8 mouse cellular contexts compared by ENCODE assay signal in genomic region chr13:34076561-34077491, GRCm38 (mm10). TPM values are rescaled to one million over a fixed set of nuclear protein-coding genes. Genes with fewer than 3 reads are reported as not detected.
A peak's percentile ranks its signal among the peaks of the same experiment; 100 is the strongest.
DNase-seq lines count a peak whose midpoint lies in the region; ATAC-seq and TF ChIP-seq lines count a peak whose summit lies in the region.

No protein-coding gene starts in this region.

- 42% methylated on average over 20 of the region's 20 CpGs for WGBS in embryonic facial prominence, embryonic 15.5 days
- WGBS in heart, postnatal 0 days: 47% methylated on average over 20 of the region's 20 CpGs
- WGBS in small intestine, adult 2 months: 48% methylated on average over 20 of the region's 20 CpGs

- 0 out of 2 replicates have a peak, but pooled peaks cover 4% of the 10 kb centered on the region for H3K36me3 ChIP-seq in embryonic facial prominence, embryonic 15.5 days
- peaks cover 14% of the 10 kb centered on the region; the same call in 1 of the 2 replicates for H3K36me3 ChIP-seq in heart, postnatal 0 days (replicated peaks; ENCODE audit: control insufficient read depth, insufficient read depth, low read length)
- H3K36me3 ChIP-seq in small intestine, adult 2 months (ENCODE audit: control insufficient read depth, insufficient read depth, low read length): peaks cover 3% of the 10 kb centered on the region; the same call in 1 of the 2 replicates

- no peaks in the 10 kb centered on the region; the same call in 1 of the 2 replicates for H3K27me3 ChIP-seq in embryonic facial prominence, embryonic 15.5 days
- H3K27me3 ChIP-seq in heart, postnatal 0 days (ENCODE audit: control insufficient read depth, insufficient read depth, low read length): no peaks in the 10 kb centered on the region
- no peaks in the 10 kb centered on the region for H3K27me3 ChIP-seq in small intestine, adult 2 months (ENCODE audit: control insufficient read depth, insufficient read depth, low read length)

- peak; percentile 34 for DNase-seq in cerebellum, adult 11 months
- peak; percentile 62 for DNase-seq in adrenal gland, postnatal 14 days
- no peak for DNase-seq in heart, postnatal 0 days (ENCODE audit: low spot score)
- DNase-seq in layer of hippocampus, postnatal 25 days (ENCODE audit: extremely low spot score in 1 of 2, low spot score in 1 of 2): peak; percentile 54 to 61

- peaks cover 22% of the 10 kb centered on the region for H3K4me1 ChIP-seq in embryonic facial prominence, embryonic 15.5 days
- H3K4me1 ChIP-seq in heart, postnatal 0 days (ENCODE audit: control insufficient read depth, insufficient read depth): peaks cover 14% of the 10 kb centered on the region; the same call in 1 of the 2 replicates
- H3K4me1 ChIP-seq in small intestine, adult 2 months (ENCODE audit: control insufficient read depth, insufficient read depth, insufficient read length, low read length): peaks cover 11% of the 10 kb centered on the region

- no peak for ATAC-seq in cerebellum, adult (ENCODE audit: insufficient number of reproducible peaks, low FRiP score, low TSS enrichment)
- ATAC-seq in embryonic facial prominence, embryonic 15.5 days (ENCODE audit: insufficient number of reproducible peaks, low FRiP score, low TSS enrichment, low read depth): no peak; the same call in 1 of the 2 replicates
- no peak for ATAC-seq in heart, postnatal 0 days (ENCODE audit: insufficient read depth, low read depth)
- ATAC-seq in megakaryocyte, adult 5-6 weeks (ENCODE audit: poor library complexity, severe bottlenecking): peak; percentile 39

- no peak overlapping the region for H3K9ac ChIP-seq in embryonic facial prominence, embryonic 15.5 days
- peak overlapping the region; percentile 67 for H3K9ac ChIP-seq in heart, postnatal 0 days (replicated peaks; ENCODE audit: low read depth, low read length)

- TF ChIP-seq EP300 in heart, postnatal 0 days (IDR thresholded peaks at IDR 0.05; ENCODE audit: low read depth): no peak

- H3K4me2 ChIP-seq in embryonic facial prominence, embryonic 15.5 days (replicated peaks): peak overlapping the region; percentile 74
- H3K4me2 ChIP-seq in heart, postnatal 0 days (ENCODE audit: low read depth, low read length): peak overlapping the region; percentile 65

- H3K9me3 ChIP-seq in embryonic facial prominence, embryonic 15.5 days (replicated peaks): no peaks in the 10 kb centered on the region
- H3K9me3 ChIP-seq in heart, postnatal 0 days (replicated peaks; ENCODE audit: control insufficient read depth, low read length): no peaks in the 10 kb centered on the region

- no peak for TF ChIP-seq CTCF in heart, postnatal 0 days (IDR thresholded peaks at IDR 0.05; ENCODE audit: low read depth)
- TF ChIP-seq CTCF in small intestine, adult 2 months (IDR thresholded peaks at IDR 0.05; ENCODE audit: extremely low read depth, insufficient read length, insufficient replicate concordance, low read depth, low read length): no peak

- H3K4me3 ChIP-seq in embryonic facial prominence, embryonic 15.5 days (replicated peaks): peak overlapping the region; percentile 73
- H3K4me3 ChIP-seq in heart, postnatal 0 days (ENCODE audit: low read depth, low read length): peak overlapping the region; percentile 63
- H3K4me3 ChIP-seq in small intestine, adult 2 months (ENCODE audit: low read depth, low read length): peak overlapping the region; percentile 48

- peak overlapping the region; percentile 71 for H3K27ac ChIP-seq in embryonic facial prominence, embryonic 15.5 days (replicated peaks)
- H3K27ac ChIP-seq in heart, postnatal 0 days (ENCODE audit: low read depth): 0 out of 2 replicates have a peak overlapping the region, but pooled peaks have one; percentile 16
- no peak overlapping the region for H3K27ac ChIP-seq in small intestine, adult 2 months (ENCODE audit: insufficient read depth, low read depth, low read length)

- no peak for TF ChIP-seq POLR2A in small intestine, adult 2 months (IDR thresholded peaks at IDR 0.05; ENCODE audit: low read depth, low read length)

RNA-seq across cellular contexts. Expression of gene Tubb2a, which starts 1.0 kb away (rescaled TPM):
- total RNA-seq in adrenal gland, postnatal 14 days (2021): 46.1 and 59.9 TPM in 2 replicates
- 208 and 211 TPM in 2 replicates for polyA plus RNA-seq in embryonic facial prominence, embryonic 15.5 days (2015; fragmentation: Nextera tagmentation; extraction: Ambion mirVana)
- 291 and 343 TPM in 2 replicates for total RNA-seq in heart, postnatal 0 days (2014; rRNA removed; ENCODE audit: low replicate concordance)
- 90.8 and 105 TPM in 2 replicates for polyA plus RNA-seq in heart, postnatal 0 days (2015; fragmentation: Nextera tagmentation; extraction: Ambion mirVana)
- total RNA-seq in layer of hippocampus, postnatal 25 days (2021): 1,000 to 10,000 TPM; 1,288 to 1,354 TPM
- 11.6 and 12.8 TPM in 2 replicates for total RNA-seq in megakaryocyte, adult 5-6 weeks (2015)
- total RNA-seq in megakaryocyte, adult 5-6 weeks (2017): 21.4 and 34.0 TPM in 2 replicates
- 132 and 176 TPM in 2 replicates for polyA plus RNA-seq in small intestine, adult 2 months (2012; rRNA removed)

RNA-seq across cellular contexts. Expression of gene Bphl, which starts 39.4 kb away (rescaled TPM):
- total RNA-seq in adrenal gland, postnatal 14 days (2021): 57.7 and 79.8 TPM in 2 replicates
- polyA plus RNA-seq in embryonic facial prominence, embryonic 15.5 days (2015; fragmentation: Nextera tagmentation; extraction: Ambion mirVana): 51.2 and 72.1 TPM in 2 replicates
- total RNA-seq in heart, postnatal 0 days (2014; rRNA removed; ENCODE audit: low replicate concordance): 57.1 and 64.2 TPM in 2 replicates
- 53.2 and 58.9 TPM in 2 replicates for polyA plus RNA-seq in heart, postnatal 0 days (2015; fragmentation: Nextera tagmentation; extraction: Ambion mirVana)
- 10 to 100 TPM; 41.5 to 46.1 TPM for total RNA-seq in layer of hippocampus, postnatal 25 days (2021)
- total RNA-seq in megakaryocyte, adult 5-6 weeks (2015): 33.3 and 47.8 TPM in 2 replicates
- 13.9 and 17.1 TPM in 2 replicates for total RNA-seq in megakaryocyte, adult 5-6 weeks (2017)
- 10.8 and 11.0 TPM in 2 replicates for polyA plus RNA-seq in small intestine, adult 2 months (2012; rRNA removed)

RNA-seq across cellular contexts. Expression of gene Tubb2b, which starts 53.4 kb away (rescaled TPM):
- 5.5 and 22.5 TPM in 2 replicates for total RNA-seq in adrenal gland, postnatal 14 days (2021)
- polyA plus RNA-seq in embryonic facial prominence, embryonic 15.5 days (2015; fragmentation: Nextera tagmentation; extraction: Ambion mirVana): 55.4 and 56.9 TPM in 2 replicates
- total RNA-seq in heart, postnatal 0 days (2014; rRNA removed; ENCODE audit: low replicate concordance): 157 and 227 TPM in 2 replicates
- 16.9 and 19.7 TPM in 2 replicates for polyA plus RNA-seq in heart, postnatal 0 days (2015; fragmentation: Nextera tagmentation; extraction: Ambion mirVana)
- total RNA-seq in layer of hippocampus, postnatal 25 days (2021): 100 to 1,000 TPM; 319 to 347 TPM
- total RNA-seq in megakaryocyte, adult 5-6 weeks (2015): not detected in 2 replicates
- total RNA-seq in megakaryocyte, adult 5-6 weeks (2017): 0.15 and 0.53 TPM in 2 replicates
- 9.3 and 12.6 TPM in 2 replicates for polyA plus RNA-seq in small intestine, adult 2 months (2012; rRNA removed)
